Mouse (Mus musculus): ENCODE data around the gene Shf. TPM values are rescaled to one million over a fixed set of nuclear protein-coding genes. Genes with fewer than 3 reads are reported as not detected.

The Shf gene
- total and polyA plus RNA-seq, 3 experiments = 1.2 to 2.7 (median 2.0) TPM

DNA sequence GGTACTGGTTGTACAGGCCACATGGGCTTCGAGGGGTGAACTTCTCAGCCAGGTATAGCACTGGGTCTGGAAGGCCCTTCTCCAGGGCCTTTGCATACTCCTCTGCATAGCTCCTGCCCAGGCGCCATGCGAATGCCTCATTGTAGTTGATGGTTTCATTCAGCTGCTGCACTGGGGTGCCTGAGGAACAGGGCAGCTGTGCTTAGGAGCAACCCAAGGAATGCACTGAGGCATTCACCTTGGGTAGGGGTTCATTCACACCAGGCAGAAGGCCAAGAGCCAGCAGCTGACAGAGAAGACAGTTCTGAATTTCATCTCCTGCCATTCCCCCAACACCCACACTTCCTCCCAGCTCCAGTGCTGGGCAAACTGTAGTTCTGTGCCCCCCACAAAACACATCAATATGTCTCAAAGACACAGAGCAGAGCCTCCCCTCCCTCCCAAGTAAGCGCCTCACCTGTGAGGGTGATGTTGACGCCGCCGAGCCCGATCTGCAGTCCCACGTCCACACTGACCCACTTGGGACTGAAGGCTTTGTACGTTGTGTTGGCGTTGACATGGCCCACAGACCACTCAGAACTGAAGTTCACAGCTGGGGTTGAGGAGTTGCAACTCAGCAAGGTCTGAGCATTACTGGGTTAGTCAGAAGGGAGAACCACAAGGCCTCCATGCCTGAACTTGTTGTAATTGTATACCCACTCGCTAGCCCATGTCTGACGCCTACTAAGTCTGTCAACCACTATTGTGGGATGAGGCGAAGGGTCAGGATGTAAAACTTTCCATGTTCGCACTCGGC lies 63.7 kb downstream of the Shf start:
- dilution Hi-C loops (cut with MboI; ENCODE audit: extremely low pct_ligation_motif_present, extremely low pct_unique_long_range_greater_than_20kb, low sequenced_read_pairs) = no loop called here

DNA sequence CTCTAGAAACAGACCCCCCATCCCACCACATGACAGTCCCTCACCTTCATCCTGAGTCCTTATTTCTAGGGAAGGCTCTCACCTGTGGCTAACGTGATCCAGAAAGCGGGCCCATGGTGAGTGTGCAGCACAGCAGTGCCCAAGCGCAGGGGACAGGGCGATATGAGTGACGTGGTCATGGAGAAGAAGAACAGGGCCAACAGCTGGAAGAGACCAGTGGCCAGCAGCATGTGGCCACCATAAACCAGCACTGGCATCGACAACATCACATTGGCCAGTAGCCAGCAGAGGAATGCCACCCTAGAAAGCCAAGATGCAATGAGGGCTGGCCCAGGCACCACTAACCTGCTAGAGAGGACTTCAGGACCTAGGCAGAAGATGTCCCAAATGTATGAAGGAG lies 64.4 kb downstream of the Shf start:
- H3K36me3 ChIP-seq (replicated peaks in 1 of 2; ENCODE audit: control insufficient read depth in 1 of 2, insufficient read depth in 1 of 2, low read length in 1 of 2) = no peaks in the 10 kb centered on the region
- H3K9ac ChIP-seq (ENCODE audit: insufficient read depth, low read depth) = no peak overlapping the region
- H3K27ac ChIP-seq (ENCODE audit: insufficient read depth, low read depth) = no peak overlapping the region
- H3K4me3 ChIP-seq (replicated peaks in 1 of 3; ENCODE audit: low read depth in 2 of 3, low read length in 2 of 3, poor library complexity in 1 of 3) = no peak overlapping the region
- H3K4me2 ChIP-seq (ENCODE audit: insufficient read depth, low read depth, poor library complexity, severe bottlenecking) = no peak overlapping the region
- no peaks in the 10 kb centered on the region for H3K9me3 ChIP-seq (replicated peaks; ENCODE audit: low read length)
- peaks cover 52% of the 10 kb centered on the region for H3K27me3 ChIP-seq (replicated peaks)
- no peaks in the 10 kb centered on the region for H3K4me1 ChIP-seq (ENCODE audit: control insufficient read depth in 1 of 2, insufficient read depth in 2 of 2)
- no peak for DNase-seq (ENCODE audit: extremely low read depth)
- TF ChIP-seq UBTF (IDR thresholded peaks at IDR 0.05; ENCODE audit: low read depth, low read length) (no peak), CTCF (conservative IDR thresholded peaks at IDR 0.05 in 1 of 2, IDR thresholded peaks at IDR 0.05 in 1 of 2; ENCODE audit: low read depth in 2 of 2, low read length in 2 of 2) (no peak), HCFC1 (IDR thresholded peaks at IDR 0.05; ENCODE audit: low read depth, low read length) (no peak), EP300 (IDR thresholded peaks at IDR 0.05; ENCODE audit: low read length) (no peak), TCF12 (IDR thresholded peaks at IDR 0.05; ENCODE audit: low read depth, low read length) (no peak), USF1 (IDR thresholded peaks at IDR 0.05; ENCODE audit: low read depth, low read length) (no peak), ETS1 (conservative IDR thresholded peaks at IDR 0.05; ENCODE audit: low read depth, low read length) (no peak), E2F4 (IDR thresholded peaks at IDR 0.05; ENCODE audit: insufficient replicate concordance, low read depth, low read length) (no peak), MYC (IDR thresholded peaks at IDR 0.05; ENCODE audit: low read depth, low read length) (no peak), CHD1 (IDR thresholded peaks at IDR 0.05; ENCODE audit: low read depth, low read length) (no peak), ZKSCAN1 (IDR thresholded peaks at IDR 0.05; ENCODE audit: borderline replicate concordance, low read depth, low read length) (no peak), ZMIZ1 (IDR thresholded peaks at IDR 0.05; ENCODE audit: low read depth, low read length) (no peak), RCOR1 (conservative IDR thresholded peaks at IDR 0.05; ENCODE audit: low read depth, low read length) (no peak), SIN3A (IDR thresholded peaks at IDR 0.05; ENCODE audit: low read length) (no peak), MAZ (IDR thresholded peaks at IDR 0.05; ENCODE audit: low read depth, low read length) (no peak), RAD21 (IDR thresholded peaks at IDR 0.05; ENCODE audit: low read depth, low read length) (no peak), POLR2AphosphoS2 (IDR thresholded peaks at IDR 0.05; ENCODE audit: low read depth, low read length) (no peak)
- dilution Hi-C loops (cut with MboI; ENCODE audit: extremely low pct_ligation_motif_present, extremely low pct_unique_long_range_greater_than_20kb, low sequenced_read_pairs) = no loop called here
- no peaks in the 10 kb centered on the region for H3K79me2 ChIP-seq (replicated peaks; ENCODE audit: control insufficient read depth, extremely low read depth, insufficient read depth, poor library complexity, severe bottlenecking)
- in situ Hi-C loops (cut with MboI; ENCODE audit: low pct_ligation_motif_present, low pct_unique_long_range_greater_than_20kb, low sequenced_read_pairs) = loop anchor here (10.0 kb wide), 1 partner anchor 240 kb away; no protein-coding TSS in a partner anchor

More for the DNA sequence above, 63.7 kb downstream of the Shf start:
- H3K27ac ChIP-seq (ENCODE audit: insufficient read depth, low read depth) = no peak overlapping the region
- in situ Hi-C loops (cut with MboI; ENCODE audit: low pct_ligation_motif_present, low pct_unique_long_range_greater_than_20kb, low sequenced_read_pairs) = loop anchor here (10.0 kb wide), 1 partner anchor 240 kb away; no protein-coding TSS in a partner anchor
- no peak for DNase-seq (ENCODE audit: extremely low read depth)
- no peak overlapping the region for H3K4me2 ChIP-seq (ENCODE audit: insufficient read depth, low read depth, poor library complexity, severe bottlenecking)
- no peaks in the 10 kb centered on the region for H3K9me3 ChIP-seq (replicated peaks; ENCODE audit: low read length)
- no peaks in the 10 kb centered on the region for H3K79me2 ChIP-seq (replicated peaks; ENCODE audit: control insufficient read depth, extremely low read depth, insufficient read depth, poor library complexity, severe bottlenecking)
- no peak overlapping the region for H3K4me3 ChIP-seq (replicated peaks in 1 of 3; ENCODE audit: low read depth in 2 of 3, low read length in 2 of 3, poor library complexity in 1 of 3)
- no peaks in the 10 kb centered on the region for H3K36me3 ChIP-seq (replicated peaks in 1 of 2; ENCODE audit: control insufficient read depth in 1 of 2, insufficient read depth in 1 of 2, low read length in 1 of 2)
- no peak overlapping the region for H3K9ac ChIP-seq (ENCODE audit: insufficient read depth, low read depth)
- peaks cover 56% of the 10 kb centered on the region for H3K27me3 ChIP-seq (replicated peaks)
- no peaks in the 10 kb centered on the region for H3K4me1 ChIP-seq (ENCODE audit: control insufficient read depth in 1 of 2, insufficient read depth in 2 of 2)
- no peak for TF ChIP-seq PAX5 (IDR thresholded peaks at IDR 0.05; ENCODE audit: low read length)
- TF ChIP-seq MAFK (IDR thresholded peaks at IDR 0.05; ENCODE audit: insufficient replicate concordance, low read length) = no peak
- no peak for TF ChIP-seq IRF4 (IDR thresholded peaks at IDR 0.05; ENCODE audit: low read depth, low read length)
- TF ChIP-seq MEF2A (IDR thresholded peaks at IDR 0.05; ENCODE audit: borderline replicate concordance, low read depth, low read length) = no peak
- TF ChIP-seq MYC (IDR thresholded peaks at IDR 0.05; ENCODE audit: low read depth, low read length) = no peak
- no peak for TF ChIP-seq NRF1 (IDR thresholded peaks at IDR 0.05; ENCODE audit: low read depth, low read length)
- no peak for TF ChIP-seq ELF1 (IDR thresholded peaks at IDR 0.05; ENCODE audit: low read depth, low read length)
- no peak for TF ChIP-seq JUN (IDR thresholded peaks at IDR 0.05; ENCODE audit: insufficient read depth, low read depth, low read length)
- no peak for TF ChIP-seq ZMIZ1 (IDR thresholded peaks at IDR 0.05; ENCODE audit: low read depth, low read length)
- TF ChIP-seq TCF12 (IDR thresholded peaks at IDR 0.05; ENCODE audit: low read depth, low read length) = no peak
- no peak for TF ChIP-seq CHD1 (IDR thresholded peaks at IDR 0.05; ENCODE audit: low read depth, low read length)

Measured in CH12.LX (cell line).